Mouse (Mus musculus) lung, postnatal 10 days (tissue): ENCODE measurements around the gene Tgfb3.
A peak's percentile ranks its signal among the peaks of the same experiment; 100 is the strongest.

ENCODE experiments used
- DNase-seq: peaks from one replicate; pipeline ENCODE4 v3.0.0; 2021

Gene Tgfb3

DNA sequence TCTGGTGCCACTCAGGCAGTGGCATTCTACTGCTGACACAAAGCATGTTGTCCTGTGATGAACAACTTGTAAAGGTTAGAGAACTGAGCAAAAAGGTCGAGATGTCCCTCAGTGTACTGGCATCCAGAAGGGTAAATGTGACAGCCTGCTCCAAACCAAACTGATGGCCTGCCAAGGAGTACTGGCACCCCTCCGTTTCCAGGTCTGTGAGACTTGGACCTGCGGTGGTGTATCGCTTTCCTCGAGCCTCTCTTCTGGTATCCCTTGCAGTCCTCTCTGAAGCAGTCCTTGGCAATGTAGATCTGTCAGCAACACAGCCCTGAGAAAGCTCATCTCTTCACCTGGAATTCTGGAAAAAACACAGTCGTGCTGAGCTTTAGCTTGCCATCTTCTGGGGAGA is 53.4 kb downstream of the Tgfb3 start:
- no peak for DNase-seq

- DNase-seq = peak; percentile 60
These were observed 54.4 kb downstream of the Tgfb3 start for GRCm38 (mm10) chr12:86024426-86024825.

DNA sequence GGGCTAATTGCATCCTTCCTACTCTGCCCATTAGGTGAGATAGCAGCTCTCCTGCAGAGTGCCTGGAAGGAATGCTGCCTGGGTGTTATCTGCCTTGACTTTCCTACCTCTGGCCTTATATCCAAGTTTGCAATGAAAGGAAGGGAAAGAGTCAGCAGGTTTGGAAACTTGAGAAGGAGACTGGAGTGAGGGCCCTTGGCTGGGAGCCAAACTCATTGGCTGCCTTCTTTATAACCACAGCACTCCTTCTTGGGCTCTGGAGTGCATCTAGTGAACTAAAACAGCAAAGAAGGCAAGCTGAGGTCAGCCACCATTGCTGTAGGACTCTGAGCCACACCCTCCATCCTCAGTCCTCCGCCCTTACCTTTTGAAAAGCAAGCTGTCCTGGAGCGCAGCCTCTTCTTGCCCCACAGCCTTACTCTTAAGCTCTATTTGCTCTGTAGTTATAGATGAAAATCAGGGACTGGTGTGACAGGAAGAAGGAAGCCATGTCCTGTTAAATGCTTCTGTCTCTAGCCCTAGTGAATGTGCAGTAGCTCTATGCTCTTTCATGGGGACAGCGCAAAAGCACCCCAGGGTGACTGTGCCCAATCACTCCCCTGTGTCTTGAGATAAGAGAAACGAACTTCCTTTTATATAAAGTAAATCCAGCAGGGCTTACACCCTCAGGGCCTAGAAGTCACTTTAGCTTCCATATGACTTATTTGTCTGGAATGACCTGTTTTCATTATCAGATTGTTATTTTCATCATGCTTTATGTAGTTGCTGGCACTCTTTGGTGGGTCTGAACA is 55.6 kb downstream of the Tgfb3 start:
- peak; percentile 63 for DNase-seq

DNA sequence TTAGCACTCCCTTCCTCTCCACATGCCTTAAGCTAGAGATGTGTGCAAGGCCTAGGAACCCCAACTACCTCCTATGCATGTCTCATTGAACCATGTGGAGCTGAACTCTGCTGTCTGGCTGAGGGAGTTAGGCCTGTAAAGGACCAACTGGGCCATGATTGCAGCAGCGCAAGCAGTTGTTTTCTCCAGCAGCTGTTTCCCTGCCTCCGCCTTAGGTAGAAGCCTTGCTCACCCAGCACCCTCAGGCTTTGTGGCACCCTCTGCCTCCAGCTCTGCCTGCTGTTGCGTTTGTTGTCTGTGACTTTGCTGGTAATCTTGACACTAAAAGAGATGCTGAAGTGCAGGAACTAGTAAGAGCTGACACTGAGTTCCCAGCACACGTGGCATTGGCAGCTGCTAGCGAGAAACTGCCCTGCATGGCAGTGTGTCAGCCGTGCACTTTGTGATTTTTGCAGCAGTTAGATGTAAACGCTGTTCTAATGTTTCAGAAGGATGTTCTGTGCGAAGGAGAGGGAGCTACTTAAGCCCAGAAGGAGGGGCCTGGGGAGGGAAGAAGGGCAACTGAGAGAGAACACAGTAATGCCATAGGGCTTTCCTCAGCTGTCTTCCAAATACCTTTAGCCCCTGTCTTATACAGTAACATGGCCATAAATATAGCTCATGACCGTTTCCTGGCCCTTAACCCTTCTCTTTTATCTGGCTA is 56.4 kb downstream of the Tgfb3 start:
- no peak for DNase-seq

GRCm38 (mm10) chr12:86021583-86021982 is 57.3 kb downstream of the Tgfb3 start:
- DNase-seq = no peak

DNA sequence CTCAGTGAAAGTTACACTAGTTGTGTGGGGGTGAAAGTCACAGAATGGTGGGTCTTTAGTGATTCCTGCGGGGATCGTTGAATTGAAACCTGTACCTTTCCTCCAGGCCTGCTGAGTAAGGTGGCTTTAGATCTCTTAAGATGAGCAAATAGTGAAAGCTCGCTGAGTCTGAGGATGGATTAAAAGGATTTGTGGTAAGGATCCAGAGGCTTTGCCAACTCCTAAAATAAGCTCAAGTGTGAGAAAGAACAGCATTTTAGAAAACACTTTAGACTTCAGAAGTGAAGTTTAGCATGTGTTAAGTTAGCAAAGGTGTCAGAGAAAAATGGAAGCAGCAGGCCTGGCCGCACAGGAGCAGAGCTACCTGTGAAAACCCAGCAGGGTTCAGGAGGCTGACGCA is 61.5 kb downstream of the Tgfb3 start:
- no peak for DNase-seq

GRCm38 (mm10) chr12:86015114-86015513 is 63.7 kb downstream of the Tgfb3 start:
- no peak for DNase-seq

DNA sequence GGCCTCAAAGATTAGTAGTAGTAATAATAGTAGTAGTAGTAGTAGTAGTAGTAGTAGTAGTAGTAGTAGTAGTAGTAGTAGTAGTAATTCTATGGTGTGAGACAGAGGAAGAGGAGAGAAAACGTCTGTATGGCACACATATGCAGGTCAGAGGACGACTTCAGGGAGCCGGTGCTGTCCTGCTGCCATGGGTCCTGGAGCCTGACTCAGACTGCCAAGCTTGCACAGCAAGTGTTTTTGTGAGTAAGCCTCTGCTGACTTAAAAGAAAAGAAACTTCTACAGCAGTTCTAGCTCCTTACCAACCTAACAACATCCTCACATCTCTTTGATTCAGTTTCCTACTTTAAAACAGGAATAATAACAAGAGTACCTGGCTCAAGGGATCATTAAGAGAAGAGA is 64.2 kb downstream of the Tgfb3 start:
- DNase-seq = no peak

DNA sequence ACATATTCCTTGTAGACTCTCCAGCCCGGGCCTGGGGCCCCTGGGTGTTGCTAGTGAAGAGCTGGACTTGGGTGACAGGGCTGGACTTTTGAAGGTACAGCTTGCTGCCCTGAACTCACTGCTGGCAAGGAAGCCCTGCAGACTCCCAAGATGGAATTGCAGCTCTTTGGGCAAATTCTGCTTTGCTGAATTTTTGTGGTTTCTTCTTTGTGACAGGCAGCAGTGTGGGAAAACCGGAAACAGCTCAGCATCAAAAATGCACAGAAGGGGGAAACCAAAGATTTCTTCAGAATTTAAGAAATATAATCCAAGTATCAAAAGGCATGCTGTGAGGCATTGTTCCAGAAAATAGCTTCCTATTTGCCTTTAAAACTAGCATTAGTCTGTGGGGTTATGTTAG is 64.7 kb downstream of the Tgfb3 start:
- DNase-seq = no peak

DNA sequence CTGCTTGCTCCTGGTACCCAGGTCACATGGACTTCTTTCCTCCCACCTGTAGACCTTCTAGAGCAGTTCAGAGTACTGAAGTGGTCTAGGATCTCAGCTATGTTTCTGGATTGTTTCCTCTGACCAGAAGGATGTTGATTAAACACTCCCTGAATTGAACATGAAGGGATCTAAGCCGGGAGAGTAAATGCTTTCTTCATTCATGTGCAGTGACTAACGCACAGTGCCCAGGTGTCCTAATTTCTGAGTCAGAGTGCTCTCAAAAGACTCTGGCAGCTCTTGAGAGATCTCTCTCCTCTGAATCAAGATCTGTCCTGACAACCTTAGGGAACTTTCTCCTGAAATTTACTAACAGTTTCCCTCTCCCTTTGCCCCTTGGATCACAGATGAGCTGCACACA is 66.6 kb downstream of the Tgfb3 start:
- DNase-seq = no peak

GRCm38 (mm10) chr12:86010656-86011055 is 68.2 kb downstream of the Tgfb3 start:
- DNase-seq = no peak

DNA sequence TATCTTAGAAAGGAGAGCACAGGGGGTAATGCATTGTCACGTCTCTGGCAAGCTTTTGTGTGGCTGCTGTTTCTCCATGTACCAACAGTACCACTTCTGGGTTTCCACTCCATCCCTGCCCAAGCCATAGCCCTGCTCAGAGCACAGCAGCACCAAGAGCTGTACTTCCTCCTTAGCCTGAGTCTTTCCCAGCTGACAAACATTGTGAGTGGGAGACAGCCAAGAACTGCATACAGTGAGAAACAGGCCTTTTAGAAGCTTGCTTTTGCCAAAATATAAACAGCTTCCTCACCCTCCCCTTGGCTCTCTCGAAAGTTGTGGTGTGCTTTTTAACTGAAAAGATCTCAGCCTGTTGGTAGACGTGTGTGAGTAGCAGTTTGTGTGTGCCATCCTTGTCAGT is 71.5 kb downstream of the Tgfb3 start:
- DNase-seq = peak; percentile 63
